Mouse (Mus musculus) heart, embryonic 11.5 days (tissue): ENCODE measurements around the gene 1700123O20Rik. TPM values are rescaled to one million over a fixed set of nuclear protein-coding genes. Genes with fewer than 3 reads are reported as not detected.
A peak's percentile ranks its signal among the peaks of the same experiment; 100 is the strongest.

Source experiments
- ATAC-seq: fragments of 200-750 bp; cut with Nextera tagmentation; replicated peaks from 2 replicates; pipeline ENCODE4 v1.8.0; 2017; ENCODE audit warnings: moderate library complexity; ENCODE audit not compliant: insufficient number of reproducible peaks, low FRiP score, low TSS enrichment
- H3K27ac ChIP-seq: fragments of 300-500 bp; sonication (generic); 2 replicates; pipeline ENCODE4 v1.5.1; 2014; ENCODE audit warnings: mild to moderate bottlenecking, low read depth, low read length
- H3K27me3 ChIP-seq: fragments of 300-500 bp; sonication (generic); 2 replicates; pipeline ENCODE4 v1.6.1; 2014; ENCODE audit warnings: mild to moderate bottlenecking, low read length, mixed read lengths; ENCODE audit not compliant: control insufficient read depth, insufficient read depth
- H3K36me3 ChIP-seq: fragments of 300-500 bp; sonication (generic); 2 replicates; pipeline ENCODE4 v1.6.1; 2014; ENCODE audit warnings: mild to moderate bottlenecking, low read length, moderate library complexity, mixed read lengths; ENCODE audit not compliant: control insufficient read depth, insufficient read depth
- H3K4me1 ChIP-seq: fragments of 300-500 bp; sonication (generic); 2 replicates; pipeline ENCODE4 v1.6.1; 2014; ENCODE audit warnings: low read length; ENCODE audit not compliant: control insufficient read depth, insufficient read depth
- H3K4me2 ChIP-seq: fragments of 300-500 bp; sonication (generic); 2 replicates; pipeline ENCODE4 v1.6.1; 2014; ENCODE audit warnings: mild to moderate bottlenecking, moderate library complexity
- H3K4me3 ChIP-seq: fragments of 300-500 bp; sonication (generic); 2 replicates; pipeline ENCODE4 v1.5.1; 2014; ENCODE audit warnings: low read depth, low read length
- H3K9ac ChIP-seq: fragments of 300-500 bp; sonication (generic); 2 replicates; pipeline ENCODE4 v1.6.1; 2014; ENCODE audit warnings: mild to moderate bottlenecking, low read depth, low read length, moderate library complexity
- H3K9me3 ChIP-seq: fragments of 300-500 bp; sonication (generic); replicated peaks from 2 replicates; pipeline ENCODE4 v1.6.1; 2016; ENCODE audit warnings: low read length; ENCODE audit not compliant: control insufficient read depth
- WGBS: fragments of 180-500 bp; shearing (Covaris S2); extraction: QIAGEN DNeasy Blood & Tissue Kit; methylation state at CpG from one replicate; pipeline ENCODE4 v1.1.7; 2014; ENCODE audit not compliant: insufficient replicate concordance; 5-methylcytosine and 5-hydroxymethylcytosine counted together
- polyA plus RNA-seq: library from polyadenylated mRNA; unstranded; fragments of >200 nt; fragmentation: Nextera tagmentation; extraction: Ambion mirVana; gene quantifications from 2 replicates; pipeline ENCODE4 v1.2.1, GENCODE M21; 2014

Gene 1700123O20Rik
- polyA plus RNA-seq: 56.7 and 60.8 TPM in 2 replicates

- Histone ChIP-seq H3K9me3 (no peaks in the 10 kb centered on the region), H3K36me3 (peaks cover 6% of the 10 kb centered on the region; the same call in 1 of the 2 replicates), H3K9ac (peak within 1 kb of the TSS; percentile 99), H3K27me3 (no peaks in the 10 kb centered on the region), H3K27ac (peak within 1 kb of the TSS; percentile 98), H3K4me3 (peak within 1 kb of the TSS; percentile 89), H3K4me1 (peaks cover 17% of the 10 kb centered on the region), H3K4me2 (peak within 1 kb of the TSS; percentile 89)
- peak; percentile 86 for ATAC-seq
- WGBS: under 1% methylated on average over 41 of the region's 41 CpGs
These were observed at the start of gene 1700123O20Rik for GRCm38 (mm10) chr14:54686063-54686521. Gene 1700123O20Rik, plus strand, starts transcription at chr14:54686216.

- Histone ChIP-seq H3K9me3 (no peaks in the 10 kb centered on the region), H3K36me3 (peaks cover 16% of the 10 kb centered on the region), H3K4me1 (peaks cover 7% of the 10 kb centered on the region; the same call in 1 of the 2 replicates), H3K27ac (no peak overlapping the region), H3K4me3 (no peak overlapping the region), H3K27me3 (no peaks in the 10 kb centered on the region), H3K4me2 (no peak overlapping the region), H3K9ac (no peak overlapping the region)
- 54% methylated on average over 8 of the region's 8 CpGs for WGBS
- ATAC-seq: no peak
These were observed 49.1 kb upstream of the 1700123O20Rik start for GRCm38 (mm10) chr14:54636954-54637353.

GRCm38 (mm10) chr14:54638210-54638609 lies 47.8 kb upstream of the 1700123O20Rik start:
- Histone ChIP-seq H3K27ac (no peak overlapping the region), H3K9me3 (no peaks in the 10 kb centered on the region), H3K4me1 (peaks cover 7% of the 10 kb centered on the region; the same call in 1 of the 2 replicates), H3K27me3 (no peaks in the 10 kb centered on the region), H3K4me2 (no peak overlapping the region), H3K4me3 (no peak overlapping the region), H3K36me3 (peaks cover 25% of the 10 kb centered on the region), H3K9ac (no peak overlapping the region)
- no peak for ATAC-seq
- WGBS: 65% methylated on average over 5 of the region's 5 CpGs

GRCm38 (mm10) chr14:54640121-54640520 lies 45.9 kb upstream of the 1700123O20Rik start:
- H3K4me1 ChIP-seq: peaks cover 7% of the 10 kb centered on the region; the same call in 1 of the 2 replicates
- 32% methylated on average over 4 of the region's 4 CpGs for WGBS
- peak overlapping the region; percentile 43; the same call in 1 of the 2 replicates for H3K9ac ChIP-seq
- H3K36me3 ChIP-seq: peaks cover 37% of the 10 kb centered on the region
- peak overlapping the region; percentile 31 for H3K4me3 ChIP-seq
- ATAC-seq: no peak
- peak overlapping the region; percentile 97 for H3K4me2 ChIP-seq
- no peaks in the 10 kb centered on the region for H3K9me3 ChIP-seq
- no peak overlapping the region for H3K27ac ChIP-seq
- H3K27me3 ChIP-seq: no peaks in the 10 kb centered on the region

- peak within 1 kb of the TSS; percentile 97 for H3K4me2 ChIP-seq
- 1% methylated on average over 27 of the region's 28 CpGs for WGBS
- H3K4me1 ChIP-seq: peaks cover 7% of the 10 kb centered on the region; the same call in 1 of the 2 replicates
- H3K4me3 ChIP-seq: peak within 1 kb of the TSS; percentile 58
- H3K27ac ChIP-seq: peak within 1 kb of the TSS; percentile 51
- no peak for ATAC-seq
- no peaks in the 10 kb centered on the region for H3K9me3 ChIP-seq
- H3K36me3 ChIP-seq: peaks cover 41% of the 10 kb centered on the region
- no peaks in the 10 kb centered on the region for H3K27me3 ChIP-seq
- peak within 1 kb of the TSS; percentile 73 for H3K9ac ChIP-seq
These were observed 45.1 kb upstream of the 1700123O20Rik start, which contains the start of gene Gm17606 for GRCm38 (mm10) chr14:54640946-54641304. Gene Gm17606, plus strand, starts transcription at chr14:54640952.

GRCm38 (mm10) chr14:54641305-54641969 lies 44.6 kb upstream of the 1700123O20Rik start, which contains the start of gene Cdh24:
Gene Cdh24, minus strand, starts transcription at chr14:54641364.
- Histone ChIP-seq H3K27me3 (no peaks in the 10 kb centered on the region), H3K4me3 (peak within 1 kb of the TSS; percentile 58), H3K4me2 (peak within 1 kb of the TSS; percentile 97), H3K9ac (peak within 1 kb of the TSS; percentile 73), H3K27ac (peak within 1 kb of the TSS; percentile 51), H3K9me3 (no peaks in the 10 kb centered on the region), H3K4me1 (peaks cover 7% of the 10 kb centered on the region; the same call in 1 of the 2 replicates), H3K36me3 (peaks cover 45% of the 10 kb centered on the region)
- ATAC-seq: peak; percentile 90
- WGBS: 1% methylated on average over 46 of the region's 52 CpGs

GRCm38 (mm10) chr14:54642224-54642944 lies 43.6 kb upstream of the 1700123O20Rik start:
- 79% methylated on average over 25 of the region's 25 CpGs for WGBS
- Histone ChIP-seq H3K4me3 (no peak overlapping the region), H3K36me3 (peaks cover 47% of the 10 kb centered on the region), H3K9ac (no peak overlapping the region), H3K27me3 (no peaks in the 10 kb centered on the region), H3K4me2 (no peak overlapping the region), H3K9me3 (no peaks in the 10 kb centered on the region), H3K4me1 (peaks cover 7% of the 10 kb centered on the region; the same call in 1 of the 2 replicates), H3K27ac (no peak overlapping the region)
- no peak for ATAC-seq

- Histone ChIP-seq H3K9me3 (no peaks in the 10 kb centered on the region), H3K4me1 (peaks cover 7% of the 10 kb centered on the region; the same call in 1 of the 2 replicates), H3K27ac (no peak overlapping the region), H3K4me3 (no peak overlapping the region), H3K27me3 (no peaks in the 10 kb centered on the region), H3K9ac (no peak overlapping the region), H3K4me2 (no peak overlapping the region), H3K36me3 (peaks cover 48% of the 10 kb centered on the region)
- 83% methylated on average over 2 of the region's 2 CpGs for WGBS
- ATAC-seq: no peak
These were observed 43.0 kb upstream of the 1700123O20Rik start for GRCm38 (mm10) chr14:54643011-54643410.
